Mouse (Mus musculus): Measurements from ENCODE around the gene Htr7. TPM values are rescaled to one million over a fixed set of nuclear protein-coding genes. Genes with fewer than 3 reads are reported as not detected.
A peak's percentile ranks its signal among the peaks of the same experiment; 100 is the strongest.

Gene Htr7
- total and polyA plus RNA-seq, 2 experiments from 2014 or later = 16.9 to 36.6 TPM

GRCm38 (mm10) chr19:36006277-36006676 lies 51.0 kb downstream of the Htr7 start:
- ATAC-seq (no peak), DNase-seq (ENCODE audit: low spot score) (no peak)
- Histone ChIP-seq H3K27me3 (ENCODE audit: insufficient read depth, low read length) (no peaks in the 10 kb centered on the region), H3K36me3 (ENCODE audit: insufficient read depth, low read length) (no peaks in the 10 kb centered on the region), H3K9ac (replicated peaks; ENCODE audit: low read length) (no peak overlapping the region), H3K4me3 (ENCODE audit: low read length) (no peak overlapping the region), H3K27ac (no peak overlapping the region), H3K4me2 (ENCODE audit: low read depth, low read length) (no peak overlapping the region), H3K4me1 (ENCODE audit: insufficient read depth, low read length) (no peaks in the 10 kb centered on the region), H3K9me3 (ENCODE audit: low read length) (no peaks in the 10 kb centered on the region)
- TF ChIP-seq CTCF (IDR thresholded peaks at IDR 0.05; ENCODE audit: low read depth) = no peak
- whole genome bisulfite sequencing = 70% methylated on average over 6 of the region's 6 CpGs

GRCm38 (mm10) chr19:36004961-36005360 lies 52.3 kb downstream of the Htr7 start:
- Histone ChIP-seq H3K9me3 (ENCODE audit: low read length) (no peaks in the 10 kb centered on the region), H3K4me1 (ENCODE audit: insufficient read depth, low read length) (no peaks in the 10 kb centered on the region), H3K27me3 (ENCODE audit: insufficient read depth, low read length) (no peaks in the 10 kb centered on the region), H3K4me2 (ENCODE audit: low read depth, low read length) (no peak overlapping the region), H3K27ac (no peak overlapping the region), H3K36me3 (ENCODE audit: insufficient read depth, low read length) (no peaks in the 10 kb centered on the region), H3K4me3 (ENCODE audit: low read length) (no peak overlapping the region), H3K9ac (replicated peaks; ENCODE audit: low read length) (no peak overlapping the region)
- 53% methylated on average over 2 of the region's 2 CpGs for WGBS
- no peak for TF ChIP-seq CTCF (IDR thresholded peaks at IDR 0.05; ENCODE audit: low read depth)
- no peak for DNase-seq (ENCODE audit: low spot score)
- no peak for ATAC-seq

GRCm38 (mm10) chr19:36002476-36003445 lies 54.5 kb downstream of the Htr7 start:
- Histone ChIP-seq H3K27me3 (ENCODE audit: insufficient read depth, low read length) (no peaks in the 10 kb centered on the region), H3K36me3 (ENCODE audit: insufficient read depth, low read length) (no peaks in the 10 kb centered on the region), H3K4me3 (ENCODE audit: low read length) (no peak overlapping the region), H3K4me1 (ENCODE audit: insufficient read depth, low read length) (no peaks in the 10 kb centered on the region), H3K9me3 (ENCODE audit: low read length) (no peaks in the 10 kb centered on the region), H3K9ac (replicated peaks; ENCODE audit: low read length) (no peak overlapping the region), H3K27ac (peak overlapping the region; percentile 41; the same call in 1 of the 2 replicates), H3K4me2 (ENCODE audit: low read depth, low read length) (peak overlapping the region; percentile 14)
- DNase-seq (ENCODE audit: low spot score) (peak; percentile 48), ATAC-seq (peak; percentile 48; the same call in 1 of the 2 replicates)
- WGBS = 32% methylated on average over 17 of the region's 17 CpGs
- no peak for TF ChIP-seq CTCF (IDR thresholded peaks at IDR 0.05; ENCODE audit: low read depth)

GRCm38 (mm10) chr19:36001512-36001911 lies 55.8 kb downstream of the Htr7 start:
- peak; percentile 64 for TF ChIP-seq CTCF (IDR thresholded peaks at IDR 0.05; ENCODE audit: low read depth)

GRCm38 (mm10) chr19:36000955-36001354 lies 56.4 kb downstream of the Htr7 start:
- Histone ChIP-seq H3K4me2 (ENCODE audit: low read depth, low read length) (no peak overlapping the region), H3K9me3 (ENCODE audit: low read length) (no peaks in the 10 kb centered on the region), H3K36me3 (ENCODE audit: insufficient read depth, low read length) (no peaks in the 10 kb centered on the region), H3K9ac (replicated peaks; ENCODE audit: low read length) (no peak overlapping the region), H3K27ac (no peak overlapping the region), H3K4me3 (ENCODE audit: low read length) (no peak overlapping the region), H3K27me3 (ENCODE audit: insufficient read depth, low read length) (no peaks in the 10 kb centered on the region), H3K4me1 (ENCODE audit: insufficient read depth, low read length) (no peaks in the 10 kb centered on the region)
- TF ChIP-seq CTCF (IDR thresholded peaks at IDR 0.05; ENCODE audit: low read depth) = no peak
- DNase-seq (ENCODE audit: low spot score) = no peak
- 45% methylated on average over 6 of the region's 6 CpGs for WGBS
- no peak for ATAC-seq

More at GRCm38 (mm10) chr19:36001512-36001911, 55.8 kb downstream of the Htr7 start:
- ATAC-seq (peak; percentile 60), DNase-seq (ENCODE audit: low spot score) (peak; percentile 45)
- no peaks in the 10 kb centered on the region for H3K36me3 ChIP-seq (ENCODE audit: insufficient read depth, low read length)
- H3K4me3 ChIP-seq (ENCODE audit: low read length) = no peak overlapping the region
- WGBS = 61% methylated on average over 1 of the region's 1 CpGs
- no peak overlapping the region for H3K9ac ChIP-seq (replicated peaks; ENCODE audit: low read length)
- no peaks in the 10 kb centered on the region for H3K27me3 ChIP-seq (ENCODE audit: insufficient read depth, low read length)
- no peak overlapping the region for H3K27ac ChIP-seq
- no peaks in the 10 kb centered on the region for H3K4me1 ChIP-seq (ENCODE audit: insufficient read depth, low read length)
- H3K9me3 ChIP-seq (ENCODE audit: low read length) = no peaks in the 10 kb centered on the region
- no peak overlapping the region for H3K4me2 ChIP-seq (ENCODE audit: low read depth, low read length)

GRCm38 (mm10) chr19:35997384-35997783 lies 59.9 kb downstream of the Htr7 start:
- no peak overlapping the region for H3K4me3 ChIP-seq (ENCODE audit: low read length)
- no peaks in the 10 kb centered on the region for H3K4me1 ChIP-seq (ENCODE audit: insufficient read depth, low read length)
- no peak overlapping the region for H3K9ac ChIP-seq (replicated peaks; ENCODE audit: low read length)
- H3K27ac ChIP-seq = no peak overlapping the region
- no peaks in the 10 kb centered on the region for H3K9me3 ChIP-seq (ENCODE audit: low read length)
- no peak for ATAC-seq
- no peak overlapping the region for H3K4me2 ChIP-seq (ENCODE audit: low read depth, low read length)
- no peak for DNase-seq (ENCODE audit: low spot score)
- WGBS = 84% methylated on average over 3 of the region's 3 CpGs
- no peaks in the 10 kb centered on the region for H3K27me3 ChIP-seq (ENCODE audit: insufficient read depth, low read length)
- TF ChIP-seq CTCF (IDR thresholded peaks at IDR 0.05; ENCODE audit: low read depth) = no peak
- no peaks in the 10 kb centered on the region for H3K36me3 ChIP-seq (ENCODE audit: insufficient read depth, low read length)

GRCm38 (mm10) chr19:35987461-35987860 lies 69.8 kb downstream of the Htr7 start:
- 68% methylated on average over 1 of the region's 1 CpGs for WGBS
- DNase-seq (ENCODE audit: low spot score) (no peak), ATAC-seq (no peak)
- Histone ChIP-seq H3K36me3 (ENCODE audit: insufficient read depth, low read length) (no peaks in the 10 kb centered on the region), H3K27me3 (ENCODE audit: insufficient read depth, low read length) (no peaks in the 10 kb centered on the region), H3K4me3 (ENCODE audit: low read length) (no peak overlapping the region), H3K9me3 (ENCODE audit: low read length) (no peaks in the 10 kb centered on the region), H3K27ac (no peak overlapping the region), H3K4me1 (ENCODE audit: insufficient read depth, low read length) (no peaks in the 10 kb centered on the region), H3K4me2 (ENCODE audit: low read depth, low read length) (no peak overlapping the region), H3K9ac (replicated peaks; ENCODE audit: low read length) (no peak overlapping the region)
- TF ChIP-seq CTCF (IDR thresholded peaks at IDR 0.05; ENCODE audit: low read depth) = no peak
